Mouse (Mus musculus): ENCODE data around the gene Arhgef33. TPM values are rescaled to one million over a fixed set of nuclear protein-coding genes. Genes with fewer than 3 reads are reported as not detected.

The Arhgef33 gene
- total RNA-seq, 1 experiment = 0.98 TPM

DNA sequence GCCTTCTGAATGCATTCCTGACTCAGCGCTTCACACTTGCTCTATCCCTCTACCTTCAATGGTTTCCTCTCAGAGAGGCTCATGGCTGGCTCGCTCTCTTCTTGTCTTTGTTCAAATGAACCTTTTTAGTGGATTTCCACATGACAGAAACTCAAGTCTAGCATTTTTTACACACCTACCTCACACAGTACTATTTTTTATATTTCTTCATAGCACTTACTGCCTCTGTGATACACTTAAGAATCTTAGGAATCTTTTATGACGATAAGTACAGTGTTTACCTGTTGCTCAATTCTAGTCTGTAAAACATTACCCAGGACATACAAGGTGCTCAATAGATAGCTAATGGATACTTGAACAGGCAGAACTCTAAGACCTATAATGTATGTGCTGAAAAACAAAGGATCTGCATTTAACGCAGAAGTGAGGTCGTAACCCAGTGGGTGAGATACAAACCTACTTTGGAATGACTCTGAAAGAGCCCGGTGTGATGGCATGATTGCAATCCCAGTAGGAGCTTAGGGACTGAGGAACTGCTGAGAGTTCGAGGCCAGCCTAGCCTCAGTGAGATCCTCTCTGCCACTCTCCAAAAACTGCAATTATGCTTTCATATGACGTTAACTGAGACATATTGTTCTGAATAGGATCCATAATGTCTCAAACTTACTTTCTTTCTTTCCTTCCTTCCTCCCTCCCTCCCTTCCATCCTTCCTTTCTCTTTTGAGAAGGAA is 27.7 kb upstream of the Arhgef33 start:
- peaks cover 2 to 4% of the 10 kb centered on the region in 2 experiments; a peak in 1 of 4 replicates for H3K4me1 ChIP-seq (ENCODE audit: control insufficient read depth in 2 of 2, insufficient read depth in 2 of 2, low read length in 2 of 2, poor library complexity in 1 of 2)
- no peaks in the 10 kb centered on the region for H3K9me3 ChIP-seq (ENCODE audit: control insufficient read depth, insufficient read depth, low read depth, low read length)
- in situ Hi-C loops (cut with MboI; ENCODE audit: low sequenced_read_pairs in 2 of 2, unreplicated experiment in 2 of 2) = no loop called here
- no peak overlapping the region for H3K4me3 ChIP-seq (ENCODE audit: insufficient read depth in 1 of 2, low read depth in 1 of 2, low read length in 2 of 2, poor library complexity in 1 of 2, severe bottlenecking in 1 of 2)
- TF ChIP-seq HCFC1 (IDR thresholded peaks at IDR 0.05; ENCODE audit: borderline replicate concordance, insufficient read depth, low read length) (no peak), ZNF384 (IDR thresholded peaks at IDR 0.05; ENCODE audit: low read depth, low read length) (no peak), CHD2 (IDR thresholded peaks at IDR 0.05; ENCODE audit: low read depth, low read length) (no peak), ZC3H11A (IDR thresholded peaks at IDR 0.05; ENCODE audit: borderline replicate concordance, low read depth, low read length) (no peak), MAFK (IDR thresholded peaks at IDR 0.05; ENCODE audit: insufficient read depth, low read depth, low read length) (no peak)
- no peak overlapping the region for H3K9ac ChIP-seq (ENCODE audit: insufficient read depth, low read depth, low read length, poor library complexity, severe bottlenecking)
- peaks cover 4% of the 10 kb centered on the region for H3K36me3 ChIP-seq (ENCODE audit: control insufficient read depth, insufficient read depth, low read length, poor library complexity, severe bottlenecking)
- no peak overlapping the region for H3K27ac ChIP-seq (ENCODE audit: insufficient read depth, low read depth, low read length, poor library complexity, severe bottlenecking)
- DNase-seq (ENCODE audit: low read depth, low spot score) = no peak

DNA sequence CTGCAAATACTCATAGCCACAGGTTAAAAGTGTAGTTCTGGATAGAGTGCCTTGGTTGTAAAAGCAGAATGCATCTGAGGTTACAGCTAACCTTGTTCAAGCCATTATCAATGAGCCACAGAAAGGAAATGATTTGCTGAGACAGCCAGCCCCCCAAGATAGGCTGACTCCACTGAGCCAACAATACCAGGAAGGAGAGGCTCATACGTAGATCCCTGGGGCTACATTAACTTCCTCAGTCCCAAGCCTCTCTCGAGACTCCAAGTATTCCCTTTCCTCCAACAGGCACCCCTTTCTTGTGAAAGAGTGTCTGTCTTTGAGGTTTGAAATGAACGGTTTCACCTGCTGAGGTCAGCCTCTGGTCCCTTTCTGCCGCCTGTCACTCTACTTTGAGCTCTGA is 22.8 kb upstream of the Arhgef33 start:
- H3K9me3 ChIP-seq (ENCODE audit: control insufficient read depth, insufficient read depth, low read depth, low read length) = no peaks in the 10 kb centered on the region
- H3K36me3 ChIP-seq (ENCODE audit: control insufficient read depth, insufficient read depth, low read length, poor library complexity, severe bottlenecking) = peaks cover 1% of the 10 kb centered on the region; the same call in 1 of the 2 replicates
- H3K4me3 ChIP-seq (ENCODE audit: insufficient read depth in 1 of 2, low read depth in 1 of 2, low read length in 2 of 2, poor library complexity in 1 of 2, severe bottlenecking in 1 of 2) = no peak overlapping the region
- TF ChIP-seq ZC3H11A (IDR thresholded peaks at IDR 0.05; ENCODE audit: borderline replicate concordance, low read depth, low read length) (no peak), HCFC1 (IDR thresholded peaks at IDR 0.05; ENCODE audit: borderline replicate concordance, insufficient read depth, low read length) (no peak), CHD2 (IDR thresholded peaks at IDR 0.05; ENCODE audit: low read depth, low read length) (no peak), MAFK (IDR thresholded peaks at IDR 0.05; ENCODE audit: insufficient read depth, low read depth, low read length) (no peak), ZNF384 (IDR thresholded peaks at IDR 0.05; ENCODE audit: low read depth, low read length) (no peak)
- H3K27ac ChIP-seq (ENCODE audit: insufficient read depth, low read depth, low read length, poor library complexity, severe bottlenecking) = no peak overlapping the region
- no peak overlapping the region for H3K9ac ChIP-seq (ENCODE audit: insufficient read depth, low read depth, low read length, poor library complexity, severe bottlenecking)
- in situ Hi-C loops (cut with MboI; ENCODE audit: low sequenced_read_pairs in 2 of 2, unreplicated experiment in 2 of 2) = no loop called here
- no peak for DNase-seq (ENCODE audit: low read depth, low spot score)
- peaks cover 2 to 4% of the 10 kb centered on the region in 2 experiments; a peak in 1 of 4 replicates for H3K4me1 ChIP-seq (ENCODE audit: control insufficient read depth in 2 of 2, insufficient read depth in 2 of 2, low read length in 2 of 2, poor library complexity in 1 of 2)

DNA sequence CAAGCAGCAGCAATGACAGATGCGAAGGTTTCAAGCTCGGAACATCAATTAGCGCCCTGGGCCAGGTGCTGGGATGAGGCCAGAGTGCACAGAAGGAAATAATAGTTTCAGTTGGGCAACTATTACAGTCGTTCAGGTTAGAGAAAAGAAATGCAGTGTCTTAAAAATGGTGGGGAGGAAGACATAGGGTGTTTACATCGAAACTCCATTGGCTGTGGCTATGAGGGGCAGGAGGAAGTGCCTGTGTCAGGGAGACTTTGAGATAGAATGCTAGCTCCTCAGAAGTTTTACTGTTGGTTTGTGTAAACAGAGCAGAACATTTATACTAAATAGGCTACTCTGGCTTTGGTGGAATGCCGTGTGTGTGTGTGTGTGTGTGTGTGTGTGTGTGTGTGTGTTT is 19.2 kb upstream of the Arhgef33 start:
- H3K36me3 ChIP-seq (ENCODE audit: control insufficient read depth, insufficient read depth, low read length, poor library complexity, severe bottlenecking) = no peaks in the 10 kb centered on the region
- H3K4me1 ChIP-seq (ENCODE audit: control insufficient read depth in 2 of 2, insufficient read depth in 2 of 2, low read length in 2 of 2, poor library complexity in 1 of 2) = peaks cover 0 to 4% of the 10 kb centered on the region in 2 experiments; a peak in 1 of 4 replicates
- H3K9ac ChIP-seq (ENCODE audit: insufficient read depth, low read depth, low read length, poor library complexity, severe bottlenecking) = no peak overlapping the region
- H3K9me3 ChIP-seq (ENCODE audit: control insufficient read depth, insufficient read depth, low read depth, low read length) = no peaks in the 10 kb centered on the region
- no peak overlapping the region for H3K27ac ChIP-seq (ENCODE audit: insufficient read depth, low read depth, low read length, poor library complexity, severe bottlenecking)
- in situ Hi-C loops (cut with MboI; ENCODE audit: low sequenced_read_pairs in 2 of 2, unreplicated experiment in 2 of 2) = no loop called here
- DNase-seq (ENCODE audit: low read depth, low spot score) = no peak
- TF ChIP-seq ZNF384 (IDR thresholded peaks at IDR 0.05; ENCODE audit: low read depth, low read length) = no peak
- no peak for TF ChIP-seq MAFK (IDR thresholded peaks at IDR 0.05; ENCODE audit: insufficient read depth, low read depth, low read length)
- TF ChIP-seq ZC3H11A (IDR thresholded peaks at IDR 0.05; ENCODE audit: borderline replicate concordance, low read depth, low read length) = no peak
- no peak for TF ChIP-seq CHD2 (IDR thresholded peaks at IDR 0.05; ENCODE audit: low read depth, low read length)
- TF ChIP-seq HCFC1 (IDR thresholded peaks at IDR 0.05; ENCODE audit: borderline replicate concordance, insufficient read depth, low read length) = no peak
- no peak overlapping the region for H3K4me3 ChIP-seq (ENCODE audit: insufficient read depth in 1 of 2, low read depth in 1 of 2, low read length in 2 of 2, poor library complexity in 1 of 2, severe bottlenecking in 1 of 2)

DNA sequence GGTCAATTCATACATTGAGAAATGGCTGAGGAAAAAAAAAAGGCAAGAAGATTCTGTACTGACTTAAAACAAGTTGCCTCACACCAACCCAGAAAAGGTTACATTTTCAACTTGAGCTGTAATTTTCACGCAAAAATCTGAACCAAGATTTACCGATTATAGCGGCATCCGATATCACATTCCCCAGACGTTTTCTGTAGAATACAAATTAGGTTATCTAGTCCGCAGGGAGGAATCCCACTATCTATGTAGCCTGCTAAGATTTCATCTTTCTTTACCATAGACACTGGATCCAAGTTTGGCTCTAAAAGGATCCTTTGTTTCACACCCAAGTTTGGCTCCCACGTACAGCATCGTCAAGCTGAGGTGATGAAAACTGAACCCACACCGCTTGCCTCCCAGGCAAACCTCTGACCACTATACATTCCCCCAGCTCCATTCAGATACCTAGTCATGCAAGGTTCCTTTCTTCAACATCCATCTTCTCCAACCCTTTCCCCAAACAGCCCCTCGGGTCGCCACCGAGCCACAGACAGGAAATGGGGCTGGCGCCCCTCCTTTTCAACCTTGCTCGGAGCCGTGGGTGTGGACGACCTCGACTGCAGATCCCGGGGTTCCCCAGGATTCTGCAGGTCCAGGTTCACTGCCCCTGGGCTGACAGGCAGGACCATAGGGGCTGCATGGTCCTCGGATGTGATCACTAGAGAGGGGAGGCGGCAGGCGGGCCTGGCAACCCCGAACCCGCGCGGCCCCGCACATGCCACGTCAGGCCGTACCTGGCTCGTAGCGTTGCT is 17.7 kb upstream of the Arhgef33 start:
- peak; percentile 20 for DNase-seq (ENCODE audit: low read depth, low spot score)
- H3K27ac ChIP-seq (ENCODE audit: insufficient read depth, low read depth, low read length, poor library complexity, severe bottlenecking) = 0 out of 2 replicates have a peak overlapping the region, but pooled peaks have one; percentile 3
- no peak for TF ChIP-seq ZC3H11A (IDR thresholded peaks at IDR 0.05; ENCODE audit: borderline replicate concordance, low read depth, low read length)
- no peak for TF ChIP-seq ZNF384 (IDR thresholded peaks at IDR 0.05; ENCODE audit: low read depth, low read length)
- H3K4me1 ChIP-seq (ENCODE audit: control insufficient read depth in 2 of 2, insufficient read depth in 2 of 2, low read length in 2 of 2, poor library complexity in 1 of 2) = no peaks in the 10 kb centered on the region
- H3K9me3 ChIP-seq (ENCODE audit: control insufficient read depth, insufficient read depth, low read depth, low read length) = no peaks in the 10 kb centered on the region
- H3K9ac ChIP-seq (ENCODE audit: insufficient read depth, low read depth, low read length, poor library complexity, severe bottlenecking) = peak overlapping the region; percentile 77
- H3K4me3 ChIP-seq (ENCODE audit: insufficient read depth in 1 of 2, low read depth in 1 of 2, low read length in 2 of 2, poor library complexity in 1 of 2, severe bottlenecking in 1 of 2) = peak overlapping the region; percentile 84 to 96
- H3K36me3 ChIP-seq (ENCODE audit: control insufficient read depth, insufficient read depth, low read length, poor library complexity, severe bottlenecking) = no peaks in the 10 kb centered on the region
- in situ Hi-C loops (cut with MboI; ENCODE audit: low sequenced_read_pairs in 2 of 2, unreplicated experiment in 2 of 2) = no loop called here

Measured in ES-E14 (cell line).